Mouse (Mus musculus) ES-Bruce4 (cell line): ENCODE results near the gene Pard3.

Experiments
- CTCF ChIP-seq: IDR thresholded peaks from one replicate; pipeline ENCODE4 v1.8.1; 2011; ENCODE audit warnings: low read depth, low read length
- EP300 ChIP-seq: IDR thresholded peaks from 2 replicates; pipeline ENCODE4 v1.6.1; 2011; ENCODE audit warnings: low read depth, low read length; ENCODE audit not compliant: insufficient read depth
- POLR2A ChIP-seq: IDR thresholded peaks from one replicate; pipeline ENCODE4 v1.8.1; 2011; ENCODE audit warnings: low read length; ENCODE audit not compliant: insufficient read depth

DNA sequence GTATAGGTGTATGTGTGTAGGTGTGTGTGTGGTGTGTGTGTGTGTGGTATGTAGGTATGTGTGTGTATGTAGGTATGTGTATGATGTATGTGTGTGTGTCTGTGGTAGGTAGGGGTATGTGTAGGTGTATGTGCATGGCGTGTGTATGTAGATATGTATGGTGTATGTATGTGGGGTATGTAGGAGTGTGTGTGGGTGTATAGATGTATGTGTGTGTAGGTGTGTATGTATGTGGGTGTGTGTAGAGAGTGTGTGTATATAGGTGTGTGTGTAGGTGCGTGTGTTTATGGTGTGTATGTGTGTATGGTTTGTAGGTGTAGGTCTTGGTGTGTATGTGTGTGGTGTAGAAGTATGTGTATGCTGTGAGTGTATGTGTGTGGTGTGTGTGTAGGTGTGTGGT, 464.6 kb downstream of the Pard3 start:
- TF ChIP-seq POLR2A: no peak
- no peak for TF ChIP-seq EP300
- no peak for TF ChIP-seq CTCF
